Mouse (Mus musculus): ENCODE results near the gene Slc7a3. TPM values are rescaled to one million over a fixed set of nuclear protein-coding genes. Genes with fewer than 3 reads are reported as not detected.
"Not testable (repeated sequence)": the region's sequence is repeated elsewhere in the genome, so short reads cannot be mapped to it uniquely, and the experiment has no call there.

Slc7a3 gene
- 1.7 and 1.9 TPM in 2 replicates for polyA plus RNA-seq (2015; fragmentation: Nextera tagmentation; extraction: Ambion mirVana)

DNA sequence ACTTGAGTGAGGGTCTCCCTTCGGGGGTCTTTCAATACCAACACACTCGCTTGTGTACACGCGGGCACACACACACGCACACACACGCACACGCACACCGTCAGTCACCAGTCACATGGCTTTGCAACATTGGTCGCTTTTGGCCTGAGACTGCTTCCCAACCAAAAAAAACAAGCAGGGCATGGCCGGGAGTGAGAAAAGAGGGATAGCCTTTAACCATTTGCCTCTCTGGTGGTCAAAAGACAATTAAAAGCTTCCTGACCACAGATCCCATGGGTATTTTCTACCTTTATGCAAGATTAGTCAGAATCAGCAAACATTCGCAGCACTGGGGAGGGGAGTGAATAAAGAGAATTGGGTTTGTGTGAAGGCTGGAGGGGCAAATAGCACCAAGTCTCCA is at the start of gene Slc7a3:
Gene Slc7a3, minus strand, starts transcription at position 101 of the 400 bp plus-strand sequence.
- no peaks in the 10 kb centered on the region for H3K4me1 ChIP-seq
- no peak for ATAC-seq (ENCODE audit: low FRiP score, low read depth)
- peak within 1 kb of the TSS; percentile 65 for H3K4me2 ChIP-seq (replicated peaks)
- H3K27me3 ChIP-seq: peaks cover 39% of the 10 kb centered on the region
- peak within 1 kb of the TSS; percentile 34 for H3K4me3 ChIP-seq
- no peaks in the 10 kb centered on the region for H3K9me3 ChIP-seq
- no peak within 1 kb of the TSS for H3K9ac ChIP-seq
- no peak within 1 kb of the TSS for H3K27ac ChIP-seq
- WGBS: 36% methylated on average over 11 of the region's 11 CpGs
- no peaks in the 10 kb centered on the region for H3K36me3 ChIP-seq

DNA sequence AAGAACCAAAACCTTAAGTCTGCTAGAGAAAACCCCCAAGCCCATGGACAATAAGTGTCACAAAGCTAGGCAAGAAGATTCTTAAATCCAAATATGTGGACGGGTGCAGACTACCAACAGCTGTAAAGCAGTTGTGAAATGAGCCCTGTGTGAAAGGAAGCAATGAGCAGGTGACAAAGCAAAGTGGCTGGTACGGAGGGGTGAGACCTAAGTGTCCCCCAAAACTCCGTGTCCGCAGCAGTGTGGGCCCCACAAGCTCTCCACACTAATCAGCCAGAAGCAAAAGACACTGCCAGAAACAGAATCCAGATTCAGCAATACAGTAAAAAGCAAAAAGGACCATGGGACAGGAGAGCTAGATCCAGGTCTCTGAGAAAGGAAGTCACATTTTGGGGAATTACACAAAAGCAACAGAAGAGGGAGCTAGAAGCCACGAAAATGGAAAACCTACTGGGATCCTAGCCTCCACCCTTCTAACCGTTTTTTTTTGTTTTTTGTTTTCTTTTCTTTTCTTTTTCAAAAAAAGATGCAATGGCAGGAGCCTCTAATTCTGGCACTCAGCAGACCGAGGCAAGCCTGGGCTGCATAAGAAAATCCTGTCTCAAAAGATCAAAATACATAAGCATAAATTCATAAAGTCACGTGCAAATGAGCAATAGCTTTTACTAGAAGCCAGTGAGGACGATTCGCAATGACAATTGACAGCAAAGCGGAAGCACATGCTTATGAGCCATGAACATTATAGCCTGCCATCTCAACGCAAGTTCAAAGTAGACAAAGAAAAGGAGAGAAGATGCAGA is 46.4 kb upstream of the Slc7a3 start:
- H3K36me3 ChIP-seq: no peaks in the 10 kb centered on the region
- no peaks in the 10 kb centered on the region for H3K9me3 ChIP-seq
- H3K27me3 ChIP-seq: no peaks in the 10 kb centered on the region
- H3K4me2 ChIP-seq (replicated peaks): peak overlapping the region; percentile 42
- H3K27ac ChIP-seq: no peak overlapping the region
- H3K4me3 ChIP-seq: peak overlapping the region; percentile 15; the same call in 1 of the 2 replicates
- 44% methylated on average over 12 of the region's 12 CpGs for WGBS
- no peak overlapping the region for H3K9ac ChIP-seq
- 0 out of 2 replicates have a peak, but pooled peaks have one; percentile 19 for ATAC-seq (ENCODE audit: low FRiP score, low read depth)
- no peaks in the 10 kb centered on the region for H3K4me1 ChIP-seq

DNA sequence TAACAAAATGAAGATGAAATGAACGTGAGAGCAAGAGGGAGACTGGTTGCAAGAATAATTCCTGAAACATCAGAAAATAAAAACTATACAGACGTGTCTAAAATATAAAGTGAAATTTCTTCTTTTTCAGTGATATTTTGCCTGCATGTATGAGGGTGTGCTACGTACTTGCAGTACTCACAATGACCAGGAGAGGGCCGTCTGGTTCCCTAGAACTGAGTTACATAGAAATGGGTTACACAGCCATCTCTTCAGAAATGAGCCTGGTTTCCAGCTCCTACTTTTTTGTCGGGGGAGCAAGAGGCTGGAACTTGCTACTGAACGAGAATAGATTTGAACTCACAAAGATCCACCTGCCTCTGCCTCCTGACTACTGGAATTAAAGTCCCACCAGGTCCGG is 45.2 kb upstream of the Slc7a3 start:
- 21% methylated on average over 7 of the region's 7 CpGs for WGBS
- Histone ChIP-seq H3K27ac (no peak overlapping the region), H3K9ac (no peak overlapping the region), H3K4me3 (no peak overlapping the region), H3K9me3 (no peaks in the 10 kb centered on the region), H3K4me1 (no peaks in the 10 kb centered on the region), H3K36me3 (no peaks in the 10 kb centered on the region), H3K27me3 (no peaks in the 10 kb centered on the region), H3K4me2 (replicated peaks) (no peak overlapping the region)
- no peak for ATAC-seq (ENCODE audit: low FRiP score, low read depth)

DNA sequence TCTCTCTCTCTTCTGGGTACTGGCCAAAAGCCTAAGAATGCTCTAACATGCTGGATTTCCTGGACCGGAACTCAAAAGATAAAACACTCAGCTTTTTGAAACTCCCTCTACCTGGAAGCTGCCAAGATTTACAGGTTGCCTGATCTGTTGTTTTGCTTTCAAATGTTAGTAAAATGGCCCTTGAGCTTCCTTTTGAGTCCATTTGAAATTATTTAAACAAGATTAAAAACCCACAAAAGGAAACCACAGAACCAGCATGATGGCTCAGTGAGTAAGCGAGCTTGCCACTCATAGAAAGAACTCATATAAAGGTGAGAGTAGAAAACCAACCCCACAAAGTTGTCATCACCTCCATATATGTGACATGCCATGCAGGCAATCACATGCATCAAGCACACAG is 42.7 kb upstream of the Slc7a3 start:
- H3K4me3 ChIP-seq: no peak overlapping the region
- 83% methylated on average over 2 of the region's 2 CpGs for WGBS
- H3K36me3 ChIP-seq: no peaks in the 10 kb centered on the region
- H3K27ac ChIP-seq: no peak overlapping the region
- H3K27me3 ChIP-seq: no peaks in the 10 kb centered on the region
- no peaks in the 10 kb centered on the region for H3K9me3 ChIP-seq
- H3K9ac ChIP-seq: no peak overlapping the region
- H3K4me2 ChIP-seq (replicated peaks): no peak overlapping the region
- no peak for ATAC-seq (ENCODE audit: low FRiP score, low read depth)
- H3K4me1 ChIP-seq: no peaks in the 10 kb centered on the region

DNA sequence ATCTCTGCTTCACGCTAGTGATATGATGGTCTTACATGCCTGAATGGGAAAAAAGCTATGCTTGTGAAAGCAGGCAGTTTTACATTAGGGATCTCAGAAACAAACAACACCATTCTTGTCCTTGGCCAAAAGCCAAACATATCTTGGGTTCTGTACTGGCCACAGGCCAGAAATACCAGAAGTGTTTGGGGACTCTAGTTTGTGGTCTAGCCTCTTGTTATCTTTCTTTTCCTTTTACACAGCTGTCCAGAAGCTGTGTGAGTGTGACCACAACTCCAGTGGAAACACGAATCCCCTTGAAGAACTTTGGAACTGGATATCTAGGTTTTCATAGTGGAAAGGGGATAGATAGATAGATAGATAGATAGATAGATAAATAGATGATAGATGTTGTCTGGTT is 41.2 kb upstream of the Slc7a3 start:
- 54% methylated on average over 2 of the region's 2 CpGs for WGBS
- no peaks in the 10 kb centered on the region for H3K4me1 ChIP-seq
- no peaks in the 10 kb centered on the region for H3K27me3 ChIP-seq
- H3K9me3 ChIP-seq: no peaks in the 10 kb centered on the region
- H3K36me3 ChIP-seq: no peaks in the 10 kb centered on the region
- H3K27ac ChIP-seq: no peak overlapping the region
- no peak overlapping the region for H3K4me2 ChIP-seq (replicated peaks)
- no peak overlapping the region for H3K4me3 ChIP-seq
- no peak overlapping the region for H3K9ac ChIP-seq
- ATAC-seq (ENCODE audit: low FRiP score, low read depth): no peak

DNA sequence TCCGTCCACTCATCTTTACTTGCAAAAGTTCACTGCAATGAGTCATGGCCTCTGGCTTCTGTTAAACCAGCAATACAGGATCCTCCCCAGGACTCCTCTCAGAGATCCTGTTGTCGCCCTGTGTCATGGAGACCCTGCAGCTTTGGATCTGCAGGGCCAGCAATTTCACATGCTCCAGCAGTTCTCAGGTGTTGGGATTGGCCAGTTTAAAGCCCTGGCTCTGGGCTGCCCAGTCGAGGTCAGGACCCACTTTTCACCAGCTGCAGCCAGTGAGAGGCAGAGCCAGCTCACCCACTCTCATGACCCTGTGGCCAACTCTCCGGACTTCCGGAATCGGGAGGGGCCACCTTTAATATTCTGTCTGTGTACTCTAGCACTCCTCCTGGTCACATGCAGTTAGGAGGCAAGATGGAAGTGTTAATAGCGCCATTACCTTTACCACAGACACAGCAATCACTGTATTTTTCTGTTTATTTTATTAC is 40.7 kb upstream of the Slc7a3 start:
- Histone ChIP-seq H3K4me2 (replicated peaks) (no peak overlapping the region), H3K9ac (no peak overlapping the region), H3K9me3 (no peaks in the 10 kb centered on the region), H3K36me3 (no peaks in the 10 kb centered on the region), H3K27me3 (no peaks in the 10 kb centered on the region), H3K4me1 (no peaks in the 10 kb centered on the region), H3K4me3 (no peak overlapping the region), H3K27ac (no peak overlapping the region)
- ATAC-seq (ENCODE audit: low FRiP score, low read depth): no peak
- 66% methylated on average over 7 of the region's 7 CpGs for WGBS

DNA sequence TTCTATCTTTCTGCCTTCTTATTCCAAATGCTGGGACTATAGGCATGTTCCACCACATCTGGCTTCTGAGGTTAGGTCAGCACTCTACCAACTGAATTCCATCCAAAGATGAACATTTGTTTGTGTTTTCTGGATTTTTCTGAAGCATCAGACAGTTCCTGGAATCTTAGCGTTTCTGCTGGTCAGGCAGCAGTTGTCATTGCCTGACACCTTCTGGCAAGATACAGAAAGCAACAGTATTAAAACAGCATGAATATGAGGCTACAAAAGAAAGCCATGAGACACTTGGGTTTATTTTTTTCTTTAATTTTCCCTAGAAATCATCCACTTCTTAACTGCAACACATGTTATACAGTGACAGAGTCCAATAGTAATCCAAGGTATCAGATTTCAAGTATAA is 34.7 kb upstream of the Slc7a3 start:
- no peak overlapping the region for H3K9ac ChIP-seq
- ATAC-seq (ENCODE audit: low FRiP score, low read depth): no peak
- no peaks in the 10 kb centered on the region for H3K4me1 ChIP-seq
- H3K27ac ChIP-seq: no peak overlapping the region
- WGBS: 60% methylated on average over 1 of the region's 1 CpGs
- no peaks in the 10 kb centered on the region for H3K36me3 ChIP-seq
- no peak overlapping the region for H3K4me3 ChIP-seq
- H3K9me3 ChIP-seq: no peaks in the 10 kb centered on the region
- no peaks in the 10 kb centered on the region for H3K27me3 ChIP-seq
- no peak overlapping the region for H3K4me2 ChIP-seq (replicated peaks)

DNA sequence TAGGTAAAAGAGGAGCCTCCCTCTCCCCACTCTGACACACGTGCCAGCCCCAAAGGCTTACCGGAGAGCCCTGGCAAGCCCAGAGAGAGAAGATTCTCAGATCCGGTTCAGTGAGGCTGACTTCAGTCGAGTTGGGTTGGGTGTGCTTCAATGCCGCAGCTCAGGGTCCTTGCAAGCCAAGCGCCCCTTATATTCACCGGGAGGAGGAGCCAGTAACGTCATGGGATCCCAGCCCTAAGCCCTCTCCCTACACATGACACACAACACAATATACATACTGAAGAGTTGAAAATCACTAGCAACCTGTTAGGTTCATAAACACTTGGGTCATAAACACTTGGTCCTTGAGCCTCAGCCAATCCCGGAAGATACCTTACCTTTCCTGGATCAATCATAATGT is 609 bp downstream of the Slc7a3 start:
- H3K27ac ChIP-seq; H3K36me3 ChIP-seq; ATAC-seq (ENCODE audit: low FRiP score, low read depth); H3K4me1 ChIP-seq; H3K9me3 ChIP-seq; H3K9ac ChIP-seq: not testable (repeated sequence)
- H3K27me3 ChIP-seq: peaks cover 39% of the 10 kb centered on the region
- H3K4me2 ChIP-seq (replicated peaks): peak overlapping the region; percentile 65
- H3K4me3 ChIP-seq: peak overlapping the region; percentile 34
- 22% methylated on average over 9 of the region's 9 CpGs for WGBS

DNA sequence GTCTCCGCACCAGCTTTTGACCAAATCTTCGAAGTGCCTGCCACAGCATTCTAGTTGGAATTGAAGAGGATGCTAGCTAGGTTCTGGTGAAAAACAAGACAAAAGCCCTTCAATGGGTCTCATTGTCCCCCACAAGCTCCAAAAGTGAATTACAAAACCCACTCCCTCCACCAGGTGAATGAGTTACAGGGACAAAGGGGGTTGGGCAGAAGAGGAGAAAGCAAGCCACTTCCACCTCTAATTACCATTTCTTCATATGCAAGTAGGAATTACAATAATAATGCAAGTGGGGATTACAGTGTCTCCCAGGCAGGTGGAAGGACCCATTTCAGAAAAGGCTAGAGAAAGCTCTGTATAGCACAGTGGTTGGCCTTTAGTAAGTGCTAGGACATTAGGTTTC is 1.6 kb downstream of the Slc7a3 start:
- Histone ChIP-seq H3K36me3 (no peaks in the 10 kb centered on the region), H3K9me3 (no peaks in the 10 kb centered on the region), H3K4me1 (no peaks in the 10 kb centered on the region), H3K9ac (no peak overlapping the region), H3K27ac (no peak overlapping the region), H3K4me3 (0 out of 2 replicates have a peak overlapping the region, but pooled peaks have one; percentile 34), H3K27me3 (peaks cover 38% of the 10 kb centered on the region), H3K4me2 (replicated peaks) (no peak overlapping the region; the same call in 1 of the 2 replicates)
- 80% methylated on average over 2 of the region's 2 CpGs for WGBS
- ATAC-seq (ENCODE audit: low FRiP score, low read depth): no peak

DNA sequence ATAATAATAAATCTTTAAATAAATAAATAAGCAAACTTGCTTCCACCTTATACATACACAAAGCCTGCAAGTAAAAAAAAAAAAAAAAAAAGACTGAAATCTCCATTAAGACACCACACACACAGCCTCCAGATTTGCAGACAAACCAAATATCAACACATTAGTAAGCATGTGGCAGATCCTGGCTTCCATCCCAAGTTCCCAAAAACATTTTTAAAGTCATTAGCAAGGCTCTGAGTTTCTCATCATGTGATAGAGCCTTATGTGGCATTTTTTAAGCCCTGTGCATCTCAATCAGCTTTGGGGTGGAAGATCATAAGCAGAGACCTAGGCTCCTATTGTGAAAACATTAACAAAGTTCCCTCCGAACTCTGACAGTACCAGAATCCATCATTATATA is 20.6 kb downstream of the Slc7a3 start:
- Histone ChIP-seq H3K9ac (no peak overlapping the region), H3K4me3 (no peak overlapping the region), H3K4me2 (replicated peaks) (no peak overlapping the region), H3K9me3 (no peaks in the 10 kb centered on the region), H3K4me1 (no peaks in the 10 kb centered on the region), H3K36me3 (no peaks in the 10 kb centered on the region), H3K27ac (no peak overlapping the region), H3K27me3 (no peaks in the 10 kb centered on the region)
- ATAC-seq (ENCODE audit: low FRiP score, low read depth): no peak
- 73% methylated on average over 1 of the region's 1 CpGs for WGBS

DNA sequence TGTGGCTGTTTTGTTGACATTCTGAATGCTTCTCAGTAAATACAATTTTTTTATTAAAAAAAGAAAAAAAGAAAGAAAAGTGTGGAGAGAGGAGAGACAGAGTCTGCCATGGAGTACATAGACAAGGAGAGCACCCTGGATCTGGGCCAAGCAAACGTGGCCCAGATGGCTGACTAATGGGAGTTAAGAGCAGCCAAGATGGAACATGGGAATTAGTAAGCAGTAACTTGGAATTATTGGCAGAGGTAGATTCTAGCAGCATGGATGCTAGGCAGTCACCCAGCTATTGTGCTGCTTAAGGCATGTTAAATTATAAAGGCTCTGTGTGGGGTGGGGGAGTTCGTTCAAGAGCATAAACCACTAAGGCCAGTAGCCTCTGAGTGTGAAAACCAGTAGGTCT is 22.3 kb downstream of the Slc7a3 start:
- H3K9me3 ChIP-seq: no peaks in the 10 kb centered on the region; the same call in 1 of the 2 replicates
- H3K9ac ChIP-seq: no peak overlapping the region
- H3K4me2 ChIP-seq (replicated peaks): no peak overlapping the region
- H3K27me3 ChIP-seq: no peaks in the 10 kb centered on the region
- no peaks in the 10 kb centered on the region for H3K36me3 ChIP-seq
- H3K4me3 ChIP-seq: no peak overlapping the region
- no peak for ATAC-seq (ENCODE audit: low FRiP score, low read depth)
- no peak overlapping the region for H3K27ac ChIP-seq
- no peaks in the 10 kb centered on the region for H3K4me1 ChIP-seq
- 68% methylated on average over 2 of the region's 2 CpGs for WGBS

DNA sequence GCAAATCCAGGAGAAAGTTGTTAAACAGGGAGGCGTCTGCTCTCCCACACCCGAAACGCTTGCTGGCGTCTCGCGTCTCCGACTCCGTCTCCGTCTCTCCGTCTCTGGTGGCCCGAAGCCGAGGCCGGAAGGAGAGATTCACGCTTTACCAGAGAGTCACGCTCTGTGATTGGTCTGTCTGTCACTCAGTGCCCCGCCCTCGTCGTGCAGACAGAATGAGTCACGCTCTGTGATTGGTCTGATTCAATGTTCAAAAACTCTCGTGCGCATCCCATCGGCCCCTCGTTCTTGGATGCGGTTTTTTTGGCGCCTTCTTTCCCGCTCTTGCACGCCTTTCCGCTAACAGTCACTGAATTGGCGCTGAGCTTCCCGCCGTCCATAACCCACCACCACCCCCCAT is 26.3 kb downstream of the Slc7a3 start, which contains the start of gene Tex11:
Gene Tex11, minus strand, starts transcription at position 127 of the 400 bp plus-strand sequence.
- no peaks in the 10 kb centered on the region for H3K4me1 ChIP-seq
- no peaks in the 10 kb centered on the region for H3K36me3 ChIP-seq
- H3K27ac ChIP-seq: no peak within 1 kb of the TSS
- no peak for ATAC-seq (ENCODE audit: low FRiP score, low read depth)
- no peak within 1 kb of the TSS for H3K4me2 ChIP-seq (replicated peaks)
- WGBS: 89% methylated on average over 31 of the region's 31 CpGs
- H3K27me3 ChIP-seq: no peaks in the 10 kb centered on the region
- H3K9me3 ChIP-seq: no peaks in the 10 kb centered on the region; the same call in 1 of the 2 replicates
- no peak within 1 kb of the TSS for H3K9ac ChIP-seq
- no peak within 1 kb of the TSS for H3K4me3 ChIP-seq

Data from limb, embryonic 13.5 days (tissue).